Mouse (Mus musculus) stomach, embryonic 15.5 days (tissue): ENCODE measurements around the gene Pym1. TPM values are rescaled to one million over a fixed set of nuclear protein-coding genes. Genes with fewer than 3 reads are reported as not detected.

ENCODE experiments used
- polyA plus RNA-seq: library from polyadenylated mRNA; unstranded; fragments of >200 nt; fragmentation: Nextera tagmentation; extraction: Ambion mirVana; gene quantifications from 2 replicates; pipeline ENCODE4 v1.2.1, GENCODE M21; 2015

Pym1 gene
- polyA plus RNA-seq, 1 experiment from 2014 or later = 36.1 TPM

Other genes with a start within 250 kb of the Pym1 start
- gene Myl6b, start 249.2 kb upstream of the Pym1 start, polyA plus RNA-seq = 3.0 and 3.4 TPM in 2 replicates
- gene Esyt1, start 222.0 kb upstream of the Pym1 start, polyA plus RNA-seq = 28.8 and 32.1 TPM in 2 replicates
- gene Zc3h10, start 200.1 kb upstream of the Pym1 start, polyA plus RNA-seq = 12.1 and 12.4 TPM in 2 replicates
- gene Rpl41, start 198.6 kb upstream of the Pym1 start, polyA plus RNA-seq = 3,689 and 3,942 TPM in 2 replicates
- gene Pa2g4, start 181.9 kb upstream of the Pym1 start, polyA plus RNA-seq = 213 and 215 TPM in 2 replicates
- gene Erbb3, start 158.2 kb upstream of the Pym1 start, polyA plus RNA-seq = 24.0 and 27.6 TPM in 2 replicates
- gene Rps26, start 121.1 kb upstream of the Pym1 start, polyA plus RNA-seq = 674 and 714 TPM in 2 replicates
- gene Ikzf4, start 101.9 kb upstream of the Pym1 start, polyA plus RNA-seq = 2.2 and 2.7 TPM in 2 replicates
- gene Suox, start 73.8 kb upstream of the Pym1 start, polyA plus RNA-seq = 14.4 and 16.2 TPM in 2 replicates
- gene Rab5b, start 51.6 kb upstream of the Pym1 start, polyA plus RNA-seq = 68.9 and 75.1 TPM in 2 replicates
- gene Pmel, start 43.7 kb upstream of the Pym1 start, polyA plus RNA-seq = 1.3 and 1.9 TPM in 2 replicates
- gene Cdk2, start 42.9 kb upstream of the Pym1 start, polyA plus RNA-seq = 79.8 and 89.1 TPM in 2 replicates
- 15.9 and 18.0 TPM in 2 replicates for gene Dgka, start 3.0 kb upstream of the Pym1 start, polyA plus RNA-seq
- 1.2 and 2.0 TPM in 2 replicates for gene Mmp19, start 43.0 kb downstream of the Pym1 start, polyA plus RNA-seq
- 49.8 and 50.6 TPM in 2 replicates for gene Dnajc14, start 56.2 kb downstream of the Pym1 start, polyA plus RNA-seq
- 15.4 and 16.3 TPM in 2 replicates for gene Tmem198b, start 56.5 kb downstream of the Pym1 start, polyA plus RNA-seq
- gene Sarnp, start 69.4 kb downstream of the Pym1 start, polyA plus RNA-seq = 187 and 207 TPM in 2 replicates
- 92.8 and 95.7 TPM in 2 replicates for gene Ormdl2, start 73.8 kb downstream of the Pym1 start, polyA plus RNA-seq
- 4.4 and 4.7 TPM in 2 replicates for gene Gdf11, start 143.8 kb downstream of the Pym1 start, polyA plus RNA-seq
- 693 and 758 TPM in 2 replicates for gene Cd63, start 153.1 kb downstream of the Pym1 start, polyA plus RNA-seq
- gene Rdh5, start 175.0 kb downstream of the Pym1 start, polyA plus RNA-seq = 12.9 and 15.0 TPM in 2 replicates
- gene Bloc1s1, start 176.1 kb downstream of the Pym1 start, polyA plus RNA-seq = 190 and 208 TPM in 2 replicates
- 5.2 and 5.7 TPM in 2 replicates for gene Itga7, start 185.9 kb downstream of the Pym1 start, polyA plus RNA-seq
- 2.2 and 2.8 TPM in 2 replicates for gene Mettl7b, start 213.1 kb downstream of the Pym1 start, polyA plus RNA-seq
- not detected in 2 replicates for gene Olfr9, start 241.5 kb downstream of the Pym1 start, polyA plus RNA-seq